Mouse (Mus musculus) ES-E14 (cell line): ENCODE data around the gene Hsph1.

Source experiments
- HCFC1 ChIP-seq: IDR thresholded peaks from 2 replicates; pipeline ENCODE4 v1.6.1; 2012; ENCODE audit warnings: low read length, inconsistent platforms, borderline replicate concordance; ENCODE audit not compliant: insufficient read depth
- ZNF384 ChIP-seq: IDR thresholded peaks from 2 replicates; pipeline ENCODE4 v1.6.1; 2012; ENCODE audit warnings: low read depth, low read length, inconsistent platforms

- TF ChIP-seq ZNF384 (no peak), HCFC1 (no peak)
Observed at GRCm38 (mm10) chr5:149655636-149656035, 19.5 kb upstream of the Hsph1 start.
